Mouse (Mus musculus) forebrain, embryonic 10.5 days (tissue): Measurements from ENCODE around the gene Gtpbp6. TPM values are rescaled to one million over a fixed set of nuclear protein-coding genes. Genes with fewer than 3 reads are reported as not detected.
"Not testable (repeated sequence)": the region's sequence is repeated elsewhere in the genome, so short reads cannot be mapped to it uniquely, and the experiment has no call there.

Experiments
- DNase-seq: peaks from one replicate; pipeline ENCODE4 v3.0.0-alpha.2; 2017; ENCODE audit warnings: low spot score; ENCODE audit errors: extremely low spot score
- H3K27ac ChIP-seq: fragments of 300-500 bp; sonication (generic); 2 replicates; pipeline ENCODE4 v1.5.1; 2016; ENCODE audit warnings: mild to moderate bottlenecking
- H3K27me3 ChIP-seq: fragments of 300-500 bp; sonication (generic); 2 replicates; pipeline ENCODE4 v1.6.1; 2016; ENCODE audit warnings: mild to moderate bottlenecking; ENCODE audit not compliant: poor library complexity, severe bottlenecking
- H3K36me3 ChIP-seq: fragments of 300-500 bp; sonication (generic); replicated peaks from 2 replicates; pipeline ENCODE4 v1.6.1; 2016; ENCODE audit warnings: mild to moderate bottlenecking, moderate library complexity
- H3K4me1 ChIP-seq: fragments of 300-500 bp; sonication (generic); 2 replicates; pipeline ENCODE4 v1.6.1; 2016
- H3K4me3 ChIP-seq: fragments of 300-500 bp; sonication (generic); 2 replicates; pipeline ENCODE4 v1.5.1; 2016; ENCODE audit warnings: mild to moderate bottlenecking, moderate library complexity
- H3K9me3 ChIP-seq: fragments of 300-500 bp; sonication (generic); 2 replicates; pipeline ENCODE4 v1.6.1; 2016; ENCODE audit warnings: mild to moderate bottlenecking, moderate library complexity
- WGBS: fragments of 180-500 bp; shearing (Covaris S2); methylation state at CpG from one replicate; pipeline ENCODE4 v1.1.7; 2016; 5-methylcytosine and 5-hydroxymethylcytosine counted together
- polyA plus RNA-seq: library from polyadenylated mRNA; unstranded; fragments of >200 nt; fragmentation: Nextera tagmentation; extraction: Ambion mirVana; gene quantifications from 2 replicates; pipeline ENCODE4 v1.2.1, GENCODE M21; 2016

Gene Gtpbp6
- polyA plus RNA-seq, 1 experiment from 2014 or later: 32.8 TPM

DNA sequence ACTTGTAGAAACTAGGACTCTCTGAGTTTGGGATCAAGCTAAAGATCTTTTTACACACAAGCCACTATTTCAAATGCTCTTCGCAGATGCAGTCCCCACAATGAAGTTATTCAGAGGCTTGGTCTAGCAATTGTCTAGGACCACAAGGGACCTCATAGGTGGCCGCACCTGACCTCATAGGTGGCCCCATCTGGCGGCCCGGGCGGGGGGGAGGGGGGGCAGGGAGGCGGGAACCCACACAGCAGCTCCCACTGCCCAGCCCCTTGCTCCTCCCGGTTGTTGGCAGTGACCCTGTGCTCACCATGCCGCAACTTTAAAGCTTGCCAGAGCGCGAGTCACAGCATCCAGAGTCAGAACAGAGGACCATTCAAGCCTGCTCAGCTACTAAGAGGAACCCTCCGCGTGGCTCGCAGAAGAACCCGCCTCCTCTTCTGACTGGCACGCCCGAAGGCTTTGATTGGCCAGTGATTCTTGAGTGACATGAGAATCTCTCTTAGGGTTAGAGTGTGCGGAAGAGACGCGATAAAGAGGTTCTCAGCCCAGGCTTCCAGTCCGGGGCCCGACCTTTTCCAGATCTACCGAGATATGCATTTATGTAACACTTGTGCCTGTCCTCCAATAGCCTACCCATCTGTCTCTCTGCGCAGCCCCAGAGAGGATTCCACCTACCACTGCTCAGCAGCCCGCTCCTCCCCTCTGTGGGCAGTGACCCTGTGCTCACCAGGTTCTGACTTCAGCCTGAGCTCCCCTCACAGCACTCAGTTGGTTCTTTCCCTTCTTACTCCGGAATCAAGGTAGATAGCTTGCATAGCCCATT is 13.8 kb downstream of the Gtpbp6 start, which contains the start of gene Gm35315:
TSS of gene Gm35315 (minus strand) at position 391 of the 817 bp plus-strand sequence.
- Histone ChIP-seq H3K4me3 (peak within 1 kb of the TSS; percentile 67), H3K36me3 (no peaks in the 10 kb centered on the region), H3K9me3 (no peaks in the 10 kb centered on the region), H3K27ac (peak within 1 kb of the TSS; percentile 92), H3K27me3 (no peaks in the 10 kb centered on the region; the same call in 1 of the 2 replicates), H3K4me1 (peaks cover 22% of the 10 kb centered on the region)
- DNase-seq: peak; percentile 86
- 1% methylated on average over 25 of the region's 25 CpGs for WGBS

DNA sequence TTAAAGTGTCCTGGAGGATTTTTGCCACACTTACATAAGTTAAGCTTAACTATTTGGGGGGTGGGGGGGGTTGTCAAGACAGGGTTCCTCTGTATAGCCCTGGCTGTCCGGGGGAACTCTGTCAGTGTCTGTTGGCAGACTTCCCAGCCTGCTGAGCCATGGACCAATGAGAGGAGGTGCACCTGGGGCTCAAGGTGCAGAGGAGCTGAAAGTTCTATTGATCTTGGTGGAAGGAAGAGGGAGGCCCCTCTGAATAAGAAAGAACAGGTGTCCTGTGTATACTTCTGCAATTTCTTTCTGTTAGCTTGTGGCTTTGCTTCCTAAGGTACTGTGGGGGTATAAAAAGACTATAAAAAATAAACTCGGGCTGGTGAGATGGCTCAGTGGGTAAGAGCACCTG is 16.5 kb downstream of the Gtpbp6 start:
- Histone ChIP-seq H3K27me3 (no peaks in the 10 kb centered on the region), H3K36me3 (no peaks in the 10 kb centered on the region), H3K27ac (no peak overlapping the region), H3K4me1 (peaks cover 14% of the 10 kb centered on the region), H3K4me3 (no peak overlapping the region), H3K9me3 (no peaks in the 10 kb centered on the region; the same call in 1 of the 2 replicates)
- 82% methylated on average over 2 of the region's 2 CpGs for WGBS
- DNase-seq: no peak

DNA sequence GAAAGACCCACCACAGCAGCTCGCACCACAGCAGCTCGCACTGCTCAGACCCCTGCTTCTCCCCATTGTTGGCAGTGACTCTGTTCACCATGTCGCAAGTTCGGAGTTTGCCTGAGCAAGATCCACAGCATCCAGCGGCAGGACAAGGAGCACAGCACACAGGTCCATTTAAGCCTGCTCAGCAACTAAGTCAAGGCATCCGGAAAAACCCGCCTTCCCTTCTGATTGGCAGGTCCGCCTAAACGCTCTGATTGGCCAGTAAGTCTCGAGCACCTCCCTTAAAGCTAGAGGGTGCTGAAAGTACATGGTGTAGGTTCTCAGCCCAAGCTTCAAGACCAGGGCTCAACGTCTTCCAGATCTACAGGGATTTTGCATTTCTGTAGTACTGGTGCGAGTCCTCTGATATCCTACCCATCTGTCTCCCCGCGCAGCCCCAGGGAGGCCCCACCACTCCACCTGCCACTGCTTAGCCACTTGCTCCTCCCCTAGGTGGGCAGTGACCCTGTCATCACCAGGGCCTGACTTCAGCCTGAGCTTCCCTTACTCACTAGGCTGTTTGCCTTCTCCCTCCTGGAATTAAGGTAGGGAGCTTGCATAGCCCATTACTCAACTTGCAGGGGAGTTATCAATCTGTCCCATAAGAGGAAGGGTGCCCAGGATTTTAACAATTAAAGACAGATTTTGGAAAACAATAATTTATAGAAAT is 21.7 kb downstream of the Gtpbp6 start:
- no peaks in the 10 kb centered on the region for H3K36me3 ChIP-seq
- DNase-seq: no peak
- H3K4me1 ChIP-seq: no peaks in the 10 kb centered on the region
- peaks cover 29% of the 10 kb centered on the region for H3K9me3 ChIP-seq
- no peak overlapping the region for H3K27ac ChIP-seq
- WGBS: 30% methylated on average over 14 of the region's 14 CpGs
- no peak overlapping the region for H3K4me3 ChIP-seq
- H3K27me3 ChIP-seq: no peaks in the 10 kb centered on the region

DNA sequence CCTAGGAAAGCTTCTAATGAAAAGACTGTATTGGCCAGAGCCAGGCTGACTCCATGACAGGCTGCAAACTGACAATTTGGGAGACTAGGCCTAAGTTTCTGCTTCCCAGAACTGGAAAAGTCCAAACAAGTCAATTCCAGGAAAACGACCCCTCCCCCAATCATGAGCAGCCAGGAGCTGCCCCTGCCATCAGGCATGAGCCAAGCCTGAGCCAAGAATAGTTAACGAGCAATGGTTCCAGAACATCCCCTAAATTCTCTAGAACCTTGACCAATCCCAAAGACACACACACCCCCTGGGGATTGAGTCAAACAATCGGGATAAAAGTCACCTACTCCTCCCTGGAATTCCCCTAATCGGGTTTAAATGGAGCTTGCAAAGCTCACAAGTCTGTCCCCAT is 25.0 kb downstream of the Gtpbp6 start:
- Histone ChIP-seq H3K36me3 (peaks cover 17% of the 10 kb centered on the region), H3K4me1 (no peaks in the 10 kb centered on the region), H3K9me3 (peaks cover 56% of the 10 kb centered on the region), H3K27me3 (no peaks in the 10 kb centered on the region), H3K4me3 (no peak overlapping the region), H3K27ac (no peak overlapping the region)
- WGBS: 80% methylated on average over 4 of the region's 4 CpGs
- no peak for DNase-seq

DNA sequence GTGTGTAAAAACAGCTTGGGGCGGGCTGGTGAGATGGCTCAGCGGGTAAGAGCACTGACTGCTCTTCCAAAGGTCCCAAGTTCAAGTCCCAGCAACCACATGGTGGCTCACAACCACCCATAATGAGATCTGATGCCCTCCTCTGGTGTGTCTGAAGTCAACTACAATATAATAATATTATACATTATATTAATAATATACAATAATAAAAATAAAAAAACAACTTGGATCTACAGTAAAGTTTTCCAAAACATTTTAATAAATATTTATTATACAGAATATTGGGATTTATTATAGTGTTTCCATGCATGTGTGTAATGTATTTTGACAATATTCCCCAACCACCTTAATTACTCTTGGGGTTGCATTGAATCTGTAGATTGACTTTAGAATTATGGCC is 35.6 kb downstream of the Gtpbp6 start, which contains the start of gene Gm17655:
TSS of gene Gm17655 (minus strand) at position 101 of the 400 bp plus-strand sequence.
- H3K4me3 ChIP-seq, DNase-seq, H3K27ac ChIP-seq, H3K36me3 ChIP-seq, H3K4me1 ChIP-seq, H3K27me3 ChIP-seq: not testable (repeated sequence)
- peaks cover 41% of the 10 kb centered on the region for H3K9me3 ChIP-seq
- WGBS: 86% methylated on average over 2 of the region's 2 CpGs

DNA sequence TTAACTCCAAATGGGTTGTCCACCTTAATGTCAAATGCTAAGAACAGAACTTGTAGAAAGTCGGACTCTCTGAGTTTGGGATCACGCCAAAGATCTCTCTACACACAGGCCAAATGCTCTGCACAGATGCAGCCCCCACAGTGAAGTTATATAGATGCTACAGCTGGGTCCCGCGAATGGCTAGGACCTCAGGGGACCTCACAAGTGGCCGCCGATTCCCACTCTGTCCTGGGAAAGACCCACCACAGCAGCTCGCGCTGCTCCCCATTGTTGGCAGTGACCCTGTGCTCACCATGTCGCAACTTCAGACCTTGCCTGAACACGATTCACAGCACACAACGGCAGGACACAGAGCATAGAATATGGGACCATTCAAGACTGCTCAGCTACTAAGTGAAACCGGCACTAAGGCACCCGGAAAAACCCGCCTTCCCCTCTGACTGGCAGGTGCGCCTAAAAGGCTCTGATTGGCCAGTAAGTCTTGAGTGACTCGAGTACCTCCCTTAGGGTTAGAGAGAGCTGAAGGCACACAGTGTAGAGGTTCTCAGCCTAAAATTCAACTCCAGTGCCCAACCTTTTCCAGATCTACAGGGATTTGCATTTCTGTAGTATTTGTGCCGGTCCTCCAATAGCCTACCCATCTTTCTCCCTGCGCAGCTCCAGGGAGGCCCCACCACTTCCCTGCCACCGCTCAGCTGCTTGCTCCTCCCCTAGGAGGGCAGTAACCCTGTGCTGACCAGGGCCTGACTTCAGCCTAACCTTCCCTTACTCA is 50.2 kb downstream of the Gtpbp6 start:
- Histone ChIP-seq H3K9me3 (peaks cover 11% of the 10 kb centered on the region; the same call in 1 of the 2 replicates), H3K4me1 (peaks cover 3% of the 10 kb centered on the region; the same call in 1 of the 2 replicates), H3K27me3 (no peaks in the 10 kb centered on the region), H3K36me3 (no peaks in the 10 kb centered on the region), H3K4me3 (peak overlapping the region; percentile 66), H3K27ac (peak overlapping the region; percentile 85)
- DNase-seq: peak; percentile 75
- WGBS: 3% methylated on average over 19 of the region's 19 CpGs

Other genes with a start within 250 kb of the Gtpbp6 start
- gene Gm15446, start 184.8 kb downstream of the Gtpbp6 start, polyA plus RNA-seq: 0.68 and 0.81 TPM in 2 replicates
- 25.3 and 25.9 TPM in 2 replicates for gene Zfp932, start 111.7 kb downstream of the Gtpbp6 start, polyA plus RNA-seq
- 6.1 and 6.4 TPM in 2 replicates for gene Gm17655, start 35.7 kb downstream of the Gtpbp6 start, polyA plus RNA-seq
- 3.5 and 3.8 TPM in 2 replicates for gene Gm35315, start 13.8 kb downstream of the Gtpbp6 start, polyA plus RNA-seq
- gene Plcxd1, start 8.2 kb downstream of the Gtpbp6 start, polyA plus RNA-seq: 1.3 and 1.5 TPM in 2 replicates
- gene Zfp605, start 1.9 kb upstream of the Gtpbp6 start, polyA plus RNA-seq: 7.0 and 7.4 TPM in 2 replicates
- gene Chfr, start 27.6 kb upstream of the Gtpbp6 start, polyA plus RNA-seq: 44.7 and 46.0 TPM in 2 replicates
- 18.2 and 19.3 TPM in 2 replicates for gene Golga3, start 68.5 kb upstream of the Gtpbp6 start, polyA plus RNA-seq
- gene Ankle2, start 122.8 kb upstream of the Gtpbp6 start, polyA plus RNA-seq: 28.5 and 30.2 TPM in 2 replicates
- 102 and 105 TPM in 2 replicates for gene Pgam5, start 161.7 kb upstream of the Gtpbp6 start, polyA plus RNA-seq
- 15.3 and 15.6 TPM in 2 replicates for gene Pxmp2, start 178.0 kb upstream of the Gtpbp6 start, polyA plus RNA-seq
- gene Pole, start 178.1 kb upstream of the Gtpbp6 start, polyA plus RNA-seq: 52.2 and 60.3 TPM in 2 replicates
- 0.49 and 0.74 TPM in 2 replicates for gene P2rx2, start 235.0 kb upstream of the Gtpbp6 start, polyA plus RNA-seq
- gene Lrcol1, start 236.5 kb upstream of the Gtpbp6 start, polyA plus RNA-seq: not detected in 2 replicates